Mouse (Mus musculus): ENCODE measurements at regions not wholly inside any gene's neighbourhood (a gene's known extent, or its start where the extent isn't known, plus 50 kb on each side); places are given as distances from the start of the nearest gene placed in this dataset.
A peak's percentile ranks its signal among the peaks of the same experiment; 100 is the strongest.

DNA sequence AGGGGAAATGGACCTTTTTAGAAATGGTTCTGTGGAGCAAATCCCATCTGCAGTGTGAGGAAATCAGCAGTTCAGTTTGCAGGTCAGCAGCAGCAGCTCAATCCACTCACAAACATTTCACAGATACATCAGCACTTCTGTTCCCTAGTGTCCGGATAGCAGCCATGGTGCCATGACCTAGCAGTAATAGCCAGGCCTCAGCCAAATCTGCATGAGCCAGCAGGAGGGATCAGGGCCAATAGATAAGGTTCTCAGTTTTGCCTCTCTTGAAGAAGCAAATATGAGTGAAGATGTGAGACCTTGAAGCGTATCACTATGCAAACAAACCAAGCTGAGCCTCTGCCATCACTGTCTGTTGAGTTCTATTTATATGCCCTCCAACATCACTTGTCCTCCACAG, 380.7 kb upstream of the Chrm3 start:
- ATAC-seq (replicated peaks; ENCODE audit: poor library complexity, severe bottlenecking) = no peak

DNA sequence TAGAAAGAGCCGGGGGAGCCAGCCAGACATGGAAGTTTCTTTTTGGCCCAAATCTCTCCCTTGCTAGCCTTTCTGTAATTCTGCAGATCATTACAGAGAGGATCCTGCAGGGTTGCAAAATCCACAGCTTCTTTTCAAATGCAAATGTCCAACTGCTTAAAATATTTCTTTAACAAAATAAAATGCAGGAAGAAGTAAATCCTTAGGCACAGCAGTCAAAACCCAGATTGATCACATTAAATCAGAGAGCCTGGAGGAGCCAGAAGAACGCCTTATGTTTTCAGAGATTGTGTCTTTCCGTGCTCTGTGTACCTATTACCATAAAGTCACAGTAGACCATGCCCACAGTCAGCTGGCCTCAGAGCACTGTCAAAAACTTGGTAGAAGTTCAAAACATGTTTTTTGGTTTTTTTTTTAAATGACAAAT, 365.1 kb upstream of the Chrm3 start:
- no peak for ATAC-seq (replicated peaks; ENCODE audit: poor library complexity, severe bottlenecking)

DNA sequence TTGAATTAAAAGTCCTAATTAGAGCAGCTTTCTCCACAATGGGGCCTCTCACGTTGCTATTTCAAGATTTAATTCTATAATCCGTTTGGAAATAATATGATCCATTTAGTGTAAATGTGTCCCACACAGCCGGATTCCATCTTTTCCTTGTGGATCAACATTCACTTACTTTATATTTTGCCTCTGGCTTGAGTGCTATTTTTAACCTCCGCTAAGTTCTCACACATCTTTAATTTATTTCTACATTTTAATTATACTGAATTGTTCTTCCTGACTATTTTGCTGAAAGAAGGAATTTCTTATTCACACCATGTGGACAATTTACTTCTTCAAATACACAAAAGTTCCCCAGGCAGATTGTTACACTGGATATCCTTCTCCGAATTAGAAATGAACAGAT, 364.7 kb upstream of the Chrm3 start:
- ATAC-seq (replicated peaks; ENCODE audit: poor library complexity, severe bottlenecking) = no peak

DNA sequence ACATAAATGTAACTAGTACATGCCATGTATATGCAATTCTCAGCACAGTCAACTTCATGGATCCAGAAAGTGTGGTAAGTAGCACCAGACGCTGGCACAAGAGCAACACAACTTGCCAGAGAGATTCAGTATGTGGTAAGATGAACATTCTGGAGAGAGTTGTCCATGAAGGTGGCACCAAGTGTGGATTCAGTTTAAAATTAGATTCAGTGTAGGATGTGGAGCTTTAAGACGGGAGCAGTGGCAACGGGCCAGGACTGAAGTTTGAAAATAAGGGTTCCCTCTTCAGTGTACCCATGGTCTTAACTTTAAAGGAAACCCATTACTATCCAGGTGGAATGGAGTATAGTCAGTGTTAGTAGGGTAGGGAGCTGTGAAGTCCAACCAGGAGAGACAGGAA, 360.0 kb upstream of the Chrm3 start:
- ATAC-seq (replicated peaks; ENCODE audit: poor library complexity, severe bottlenecking) = no peak

DNA sequence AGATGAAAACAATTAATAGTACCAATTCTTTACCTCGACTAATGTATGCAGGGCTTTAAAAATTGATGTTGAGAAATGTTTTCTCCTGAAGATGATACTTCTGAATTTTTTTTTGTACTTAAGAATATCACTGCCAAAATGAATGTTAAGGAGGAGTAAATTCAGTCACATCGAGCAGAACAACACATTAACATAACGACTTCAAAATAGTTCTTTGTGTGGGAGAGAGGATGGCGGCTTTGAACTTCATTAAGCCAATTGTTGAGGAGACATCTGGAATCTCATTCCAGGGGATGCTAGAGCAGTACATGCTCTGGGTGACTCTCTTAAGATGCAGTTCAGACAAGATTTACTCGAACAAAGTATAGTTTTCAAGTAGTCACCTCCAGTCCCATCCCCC, 350.8 kb upstream of the Chrm3 start:
- no peak for ATAC-seq (replicated peaks; ENCODE audit: poor library complexity, severe bottlenecking)

DNA sequence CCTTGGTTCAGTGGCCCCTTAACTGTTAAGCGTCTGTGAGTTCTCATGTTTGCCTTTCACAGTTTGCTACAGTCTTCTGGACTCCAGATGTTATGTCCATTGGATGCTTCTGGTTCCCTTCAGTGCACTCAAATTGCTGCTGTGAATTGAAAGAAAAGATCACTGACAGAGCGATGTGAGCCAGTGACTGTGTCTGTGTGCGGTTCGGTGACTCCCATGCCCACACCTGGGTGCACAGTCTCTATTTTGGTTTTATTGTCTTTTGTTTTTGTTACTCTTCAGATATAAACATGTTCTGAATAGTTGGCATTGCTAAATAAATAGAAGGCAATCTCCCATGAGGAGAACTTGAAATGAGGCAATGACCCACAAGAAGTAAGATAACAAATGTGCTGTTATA, 350.3 kb upstream of the Chrm3 start:
- ATAC-seq (replicated peaks; ENCODE audit: poor library complexity, severe bottlenecking) = no peak

DNA sequence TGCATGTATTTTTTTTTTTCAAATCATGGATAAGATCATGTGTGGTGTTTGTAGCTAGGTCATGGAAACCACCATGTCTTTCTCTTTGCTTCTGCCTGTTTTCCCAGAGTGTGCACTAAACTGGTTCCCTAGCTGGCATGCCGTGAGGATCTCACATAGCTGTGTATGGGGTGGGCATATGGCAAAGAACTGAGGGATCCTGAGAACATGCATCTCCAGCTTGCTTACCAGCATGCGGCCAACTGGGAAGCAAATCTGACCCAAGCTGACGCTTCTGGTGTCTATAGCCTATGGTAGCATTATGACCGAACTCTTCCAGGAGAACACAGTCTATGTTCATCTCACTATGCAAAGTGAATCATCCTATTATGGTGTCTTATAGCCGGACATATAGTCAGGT, 336.5 kb upstream of the Chrm3 start:
- ATAC-seq (replicated peaks; ENCODE audit: poor library complexity, severe bottlenecking) = no peak

DNA sequence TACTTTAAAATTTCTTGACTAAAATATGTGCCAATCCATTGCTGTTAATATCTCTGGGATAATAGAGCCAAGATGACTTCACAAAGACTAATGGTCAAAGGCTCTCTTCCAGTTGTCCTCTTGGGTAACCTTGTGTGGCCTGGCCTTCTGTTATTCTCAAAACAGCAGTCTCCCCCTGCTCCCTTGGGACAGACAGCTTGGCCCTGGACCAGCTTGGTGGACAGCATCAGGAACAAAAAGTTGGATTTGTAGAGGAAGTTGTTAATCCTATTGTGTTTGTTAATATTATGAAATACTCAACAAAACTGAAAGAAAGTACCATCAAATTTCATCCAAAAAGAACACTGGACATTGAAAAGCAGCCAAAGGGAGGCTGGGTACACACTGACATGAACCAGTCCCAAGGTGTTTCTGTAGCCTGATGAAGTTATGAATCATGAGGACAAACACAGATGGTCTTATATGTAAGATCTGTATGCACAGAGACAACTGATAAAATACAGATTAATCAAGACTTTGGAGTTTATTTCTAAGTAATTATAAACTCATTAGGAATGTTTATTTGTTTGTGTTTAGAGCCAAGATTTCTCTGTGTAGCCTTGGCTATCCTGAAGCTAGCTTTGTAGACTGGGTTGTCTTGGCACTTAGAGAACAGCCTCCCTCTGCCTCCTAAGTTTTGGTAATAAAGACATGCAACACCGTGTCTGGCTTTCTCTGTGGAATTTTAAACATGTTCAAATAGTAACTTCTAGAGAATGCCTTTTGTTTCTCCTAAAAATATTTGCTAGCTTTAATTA, 335.7 kb upstream of the Chrm3 start:
- no peak for ATAC-seq (replicated peaks; ENCODE audit: poor library complexity, severe bottlenecking)

DNA sequence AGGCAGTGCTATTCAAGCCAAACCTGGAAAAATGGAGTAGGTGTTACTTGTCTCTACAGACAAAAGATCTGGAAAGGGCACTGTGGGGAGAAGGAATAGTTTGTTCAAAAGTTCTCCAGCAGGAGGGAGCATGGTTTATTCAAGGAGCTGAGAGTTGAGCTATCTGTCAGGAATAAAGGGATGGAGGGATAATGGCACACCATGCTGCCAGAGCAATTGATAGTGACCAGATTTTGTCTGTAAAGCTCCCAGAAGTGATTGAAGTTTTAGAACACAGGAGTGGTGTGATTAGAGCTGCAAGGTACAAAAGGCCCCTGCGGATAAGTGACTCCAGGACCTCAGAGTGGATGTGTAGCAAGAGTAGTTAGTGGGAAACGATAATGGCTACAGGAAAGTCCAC, 330.7 kb upstream of the Chrm3 start:
- no peak for ATAC-seq (replicated peaks; ENCODE audit: poor library complexity, severe bottlenecking)

DNA sequence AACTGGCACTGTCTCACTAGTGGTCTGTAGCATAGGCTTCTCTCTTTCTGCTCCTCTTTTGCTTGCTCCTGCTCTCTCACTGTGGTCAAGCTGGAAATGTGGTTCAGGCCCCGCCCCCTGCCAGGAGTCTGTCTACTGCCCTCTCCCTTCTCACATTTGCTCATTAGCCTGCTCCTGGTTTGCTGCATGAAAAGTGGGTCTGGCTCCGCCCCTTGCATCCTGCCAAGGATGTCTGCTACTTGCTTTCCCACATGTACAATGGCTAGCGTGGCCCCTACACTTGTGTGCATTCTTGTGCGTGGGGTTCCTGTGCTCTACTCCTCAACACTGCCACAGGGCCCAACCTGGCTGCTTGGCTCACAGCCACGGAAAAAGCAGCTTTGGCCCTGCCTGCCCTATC, 326.7 kb upstream of the Chrm3 start:
- ATAC-seq (replicated peaks; ENCODE audit: poor library complexity, severe bottlenecking) = no peak

DNA sequence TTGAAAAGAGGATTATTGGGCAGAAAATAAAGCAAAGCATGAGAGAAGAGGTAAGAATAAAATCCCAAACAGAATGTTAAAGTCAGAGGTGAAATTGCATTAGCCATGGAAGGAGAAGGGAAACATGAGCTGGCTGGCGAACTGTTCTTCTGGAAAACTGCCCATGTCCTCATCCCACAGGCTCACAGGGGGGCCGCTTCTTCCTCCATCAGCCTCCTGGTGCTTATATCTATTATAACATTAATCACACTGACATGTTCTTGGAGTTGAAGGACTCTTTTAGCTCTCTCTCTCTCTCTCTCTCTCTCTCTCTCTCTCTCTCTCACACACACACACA, 293.4 kb upstream of the Chrm3 start:
- no peak for ATAC-seq (replicated peaks; ENCODE audit: poor library complexity, severe bottlenecking)

DNA sequence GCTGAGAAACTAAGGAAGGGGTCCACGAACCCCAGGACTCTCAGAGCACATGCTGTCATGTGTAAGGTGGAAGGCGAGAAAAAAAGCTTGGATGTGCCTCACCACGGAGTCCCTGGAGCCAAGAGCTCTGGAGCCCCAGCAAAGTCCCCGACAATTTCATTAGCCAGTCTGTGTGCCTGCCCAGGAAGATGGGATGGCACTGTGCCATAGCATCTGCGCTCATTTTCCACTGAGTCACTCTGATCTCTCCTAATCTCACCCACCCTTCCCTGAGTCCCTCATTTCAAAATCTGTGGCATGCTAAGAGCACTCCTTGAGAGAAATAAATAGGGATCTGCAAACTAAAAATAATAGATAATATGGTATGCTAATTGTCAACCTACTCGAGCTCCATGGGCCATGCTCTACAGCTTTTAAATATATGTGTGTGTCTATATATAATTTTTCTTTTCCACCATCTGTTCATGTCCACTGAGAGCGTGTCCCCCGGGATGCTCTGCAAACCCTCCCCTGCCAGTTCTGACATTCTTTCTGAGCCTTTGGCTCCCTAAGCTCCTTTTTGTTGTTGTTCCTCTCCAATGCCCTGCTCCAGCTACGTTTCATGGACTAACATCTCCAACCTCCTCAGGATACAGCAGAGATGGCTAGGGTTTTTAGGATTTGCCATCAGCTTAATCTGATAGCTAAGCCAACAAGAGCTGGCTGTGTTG, 292.9 kb upstream of the Chrm3 start:
- no peak for ATAC-seq (replicated peaks; ENCODE audit: poor library complexity, severe bottlenecking)

DNA sequence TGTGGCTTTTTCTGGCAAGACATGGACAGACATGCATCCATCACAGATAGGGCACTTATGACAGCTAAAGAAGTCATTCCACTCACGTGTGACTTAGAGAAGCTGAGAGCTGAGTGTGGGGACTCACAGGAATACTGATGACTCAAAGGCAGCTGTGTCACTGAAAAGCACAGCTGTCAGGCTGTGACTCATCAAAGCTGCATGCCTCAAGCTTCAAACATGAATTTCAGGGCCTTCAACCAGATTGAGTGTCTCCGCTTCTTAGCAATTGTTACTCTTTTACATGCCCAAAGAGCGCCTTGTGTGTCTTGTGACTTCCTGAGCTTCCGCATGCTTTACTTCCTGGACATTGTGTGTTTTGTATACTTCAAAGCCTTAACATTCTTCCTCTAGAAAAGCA, 276.2 kb upstream of the Chrm3 start:
- no peak for ATAC-seq (replicated peaks; ENCODE audit: poor library complexity, severe bottlenecking)

DNA sequence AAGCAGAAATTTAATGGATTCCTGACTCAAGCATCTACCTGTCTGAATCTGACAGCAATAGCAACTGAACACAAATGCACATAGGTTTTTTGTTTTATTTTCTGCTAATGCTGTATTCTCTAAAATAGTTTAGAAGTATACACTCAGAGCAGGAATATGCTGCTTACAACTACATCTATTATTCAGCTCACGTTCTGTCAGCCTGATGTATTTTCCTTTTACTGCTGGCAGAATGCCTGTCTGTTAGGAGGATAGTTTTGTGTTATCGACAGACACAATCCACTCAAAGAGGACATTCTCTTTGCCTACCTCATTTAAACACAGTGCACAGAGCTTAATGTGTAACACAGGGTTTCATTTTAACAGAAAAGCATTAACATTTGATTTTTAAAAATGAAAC, 269.8 kb upstream of the Chrm3 start:
- ATAC-seq (replicated peaks; ENCODE audit: poor library complexity, severe bottlenecking) = no peak

DNA sequence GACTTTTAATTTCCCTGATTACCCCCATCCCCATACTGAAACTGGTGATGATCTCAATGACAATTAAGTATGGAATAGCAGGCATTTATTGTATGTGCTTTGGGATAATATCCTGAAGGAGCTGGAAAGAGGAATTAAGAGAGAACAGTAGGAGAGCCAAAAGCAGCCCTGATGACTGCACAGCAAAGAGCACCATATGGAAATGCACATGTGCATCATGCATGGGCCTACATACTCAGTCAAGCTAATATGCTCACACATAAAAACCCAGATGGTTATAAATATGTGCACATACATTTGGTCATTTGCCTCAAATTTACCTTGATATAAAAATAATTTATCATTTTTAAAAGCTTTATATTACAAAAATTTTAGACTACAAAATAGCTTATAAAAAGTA, 259.0 kb upstream of the Chrm3 start:
- ATAC-seq (replicated peaks; ENCODE audit: poor library complexity, severe bottlenecking) = no peak

DNA sequence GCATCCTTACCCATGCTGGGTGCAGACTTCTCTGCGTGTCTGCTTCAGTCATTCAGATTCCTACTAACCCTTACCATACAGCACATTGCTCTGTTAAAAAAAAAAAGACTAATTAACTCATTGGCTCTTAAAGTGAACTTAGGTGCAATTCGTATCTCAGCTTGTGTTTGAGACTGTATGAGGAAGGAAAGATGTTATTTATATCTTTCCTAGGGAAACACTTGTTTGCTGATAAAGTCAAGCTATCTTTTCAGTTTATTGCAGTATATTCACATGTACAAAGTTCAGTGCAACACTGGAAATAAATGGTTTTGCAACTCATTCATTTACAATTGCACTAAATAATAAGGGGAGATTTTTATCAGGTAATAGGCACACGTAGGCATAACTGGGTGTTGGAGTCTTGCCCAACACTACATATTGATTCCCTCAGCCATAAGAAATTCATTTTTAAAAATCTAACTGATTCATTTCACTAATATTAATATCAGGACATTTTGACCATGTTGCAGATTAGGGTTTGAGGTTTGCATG, 257.8 kb upstream of the Chrm3 start:
- no peak for ATAC-seq (replicated peaks; ENCODE audit: poor library complexity, severe bottlenecking)

DNA sequence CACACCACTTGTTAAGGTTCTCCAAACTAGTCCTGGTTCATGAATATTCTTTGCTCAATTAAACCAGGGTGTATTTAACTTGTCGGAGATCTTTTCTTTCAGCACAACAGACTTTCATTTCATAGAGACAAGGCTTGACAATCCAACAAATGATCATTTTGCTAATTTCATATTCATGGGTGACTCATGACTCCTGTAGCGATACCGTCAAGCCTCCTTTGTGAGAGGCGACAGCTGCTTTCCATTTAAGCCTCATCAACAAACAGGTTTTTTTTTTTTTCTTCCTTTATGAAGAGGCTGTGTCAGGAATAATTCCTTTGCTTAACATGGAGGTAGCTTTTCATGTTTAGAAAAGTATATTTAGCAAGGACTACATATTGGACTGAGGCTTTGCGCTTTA, 214.3 kb upstream of the Chrm3 start:
- ATAC-seq (replicated peaks; ENCODE audit: poor library complexity, severe bottlenecking) = no peak

DNA sequence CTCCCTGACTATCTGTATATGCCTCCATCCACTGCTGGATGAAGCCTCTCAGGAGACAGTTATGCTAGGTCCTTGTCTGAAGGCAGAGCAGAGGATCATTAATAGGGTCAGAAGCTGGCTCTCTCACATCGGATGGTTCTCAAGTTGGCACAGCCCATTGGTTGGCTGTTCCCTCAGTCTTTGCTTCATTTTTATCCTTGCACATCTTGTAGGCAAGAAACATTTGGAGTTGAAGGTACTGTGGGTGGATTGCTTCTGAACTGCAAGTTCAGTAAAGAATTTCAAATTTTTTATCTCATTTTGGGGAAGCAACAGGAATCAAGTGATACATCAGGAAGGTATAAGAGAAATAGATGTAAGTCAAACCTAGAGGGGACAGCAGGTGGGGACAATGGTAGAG, 206.2 kb upstream of the Chrm3 start:
- ATAC-seq (replicated peaks; ENCODE audit: poor library complexity, severe bottlenecking) = no peak

DNA sequence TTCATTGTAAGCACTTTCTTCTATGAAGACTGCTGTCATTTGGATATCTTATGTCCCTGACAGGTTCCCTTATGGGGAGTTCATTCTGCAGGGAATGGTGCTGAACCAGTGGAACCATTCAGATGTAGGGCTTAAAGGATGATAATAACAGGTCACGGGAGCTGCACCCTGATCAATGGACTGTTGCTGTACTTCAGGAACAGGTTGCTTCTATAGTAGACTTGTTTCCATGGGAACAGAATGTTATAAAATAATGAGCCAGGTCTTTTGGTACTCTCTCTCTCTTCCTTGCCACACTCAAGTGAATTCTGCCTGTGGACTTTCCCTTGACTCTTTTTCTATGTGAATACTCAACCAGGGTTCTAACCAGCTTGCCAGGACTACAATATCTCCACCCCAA, 196.9 kb upstream of the Chrm3 start:
- no peak for ATAC-seq (replicated peaks; ENCODE audit: poor library complexity, severe bottlenecking)

DNA sequence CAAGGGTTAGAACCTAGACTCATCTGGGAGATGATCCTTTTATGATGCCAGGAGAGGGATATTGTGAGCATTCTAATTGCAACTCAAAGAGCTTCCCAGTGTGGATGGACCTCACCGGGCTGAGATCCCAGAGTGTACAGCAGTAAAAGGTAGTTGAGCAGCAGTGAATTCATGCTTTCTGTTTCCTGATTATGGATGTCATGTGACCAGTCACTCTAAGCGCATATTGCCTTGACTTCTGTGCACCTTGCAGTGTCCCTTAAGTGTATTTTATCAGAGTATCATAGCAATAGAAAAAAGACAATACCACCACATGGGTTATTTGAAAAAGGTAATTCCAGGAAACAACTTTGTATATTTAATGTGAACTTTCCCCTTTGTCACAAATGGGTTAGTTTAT, 193.9 kb upstream of the Chrm3 start:
- no peak for ATAC-seq (replicated peaks; ENCODE audit: poor library complexity, severe bottlenecking)

DNA sequence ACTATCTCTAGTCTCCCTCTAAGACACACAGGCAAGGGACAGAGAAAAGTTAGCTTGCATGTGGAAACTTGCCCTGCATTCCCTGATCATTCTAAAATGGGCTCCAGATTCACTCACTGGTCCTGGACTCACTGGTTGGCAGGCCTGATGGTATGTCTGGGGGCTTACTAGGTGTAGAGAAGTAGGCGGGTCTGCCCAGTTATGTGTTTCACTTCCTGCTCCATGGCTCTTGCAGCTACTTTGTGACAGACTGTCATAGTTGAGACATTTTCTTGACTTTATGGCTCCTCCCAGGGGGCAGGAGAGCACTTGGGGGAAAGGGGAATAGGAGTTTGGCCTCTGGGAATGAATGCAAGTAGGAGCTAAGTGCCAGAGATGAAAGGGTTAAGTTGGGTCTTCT, 182.1 kb upstream of the Chrm3 start:
- peak; percentile 56 for ATAC-seq (replicated peaks; ENCODE audit: poor library complexity, severe bottlenecking)

All from granulocyte monocyte progenitor cell, adult 5-6 weeks (primary cell).